Mouse (Mus musculus) limb, embryonic 12.5 days (tissue): ENCODE data around the gene Cfap221. TPM values are rescaled to one million over a fixed set of nuclear protein-coding genes. Genes with fewer than 3 reads are reported as not detected.

ENCODE experiments used
- ATAC-seq: fragments of 200-750 bp; cut with Nextera tagmentation; 2 replicates; pipeline ENCODE4 v1.8.0; 2017; ENCODE audit warnings: low read depth, moderate TSS enrichment; ENCODE audit not compliant: insufficient number of reproducible peaks, insufficient read depth, low FRiP score, low TSS enrichment
- H3K27ac ChIP-seq: fragments of 300-500 bp; sonication (generic); 2 replicates; pipeline ENCODE4 v1.5.1; 2016; ENCODE audit warnings: mild to moderate bottlenecking, moderate library complexity
- H3K27me3 ChIP-seq: fragments of 300-500 bp; sonication (generic); 2 replicates; pipeline ENCODE4 v1.6.1; 2016; ENCODE audit warnings: mild to moderate bottlenecking, moderate library complexity
- H3K36me3 ChIP-seq: fragments of 300-500 bp; sonication (generic); 2 replicates; pipeline ENCODE4 v1.6.1; 2016; ENCODE audit warnings: mild to moderate bottlenecking, moderate library complexity
- H3K4me1 ChIP-seq: fragments of 300-500 bp; sonication (generic); replicated peaks from 2 replicates; pipeline ENCODE4 v1.6.1; 2016
- H3K4me2 ChIP-seq: fragments of 300-500 bp; sonication (generic); 2 replicates; pipeline ENCODE4 v1.6.1; 2016; ENCODE audit warnings: mild to moderate bottlenecking, moderate library complexity
- H3K4me3 ChIP-seq: fragments of 300-500 bp; sonication (generic); replicated peaks from 2 replicates; pipeline ENCODE4 v1.5.1; 2016; ENCODE audit warnings: mild to moderate bottlenecking
- H3K9ac ChIP-seq: fragments of 300-500 bp; sonication (generic); replicated peaks from 2 replicates; pipeline ENCODE4 v1.6.1; 2016; ENCODE audit warnings: mild to moderate bottlenecking, moderate library complexity
- H3K9me3 ChIP-seq: fragments of 300-500 bp; sonication (generic); 2 replicates; pipeline ENCODE4 v1.6.1; 2016; ENCODE audit warnings: mild to moderate bottlenecking, moderate library complexity
- WGBS: fragments of 180-500 bp; shearing (Covaris S2); methylation state at CpG from one replicate; pipeline ENCODE4 v1.1.7; 2016; 5-methylcytosine and 5-hydroxymethylcytosine counted together
- polyA plus RNA-seq: library from polyadenylated mRNA; unstranded; fragments of >200 nt; fragmentation: Nextera tagmentation; extraction: Ambion mirVana; gene quantifications from 2 replicates; pipeline ENCODE4 v1.2.1, GENCODE M21; 2016

The Cfap221 gene
- polyA plus RNA-seq, 1 experiment from 2014 or later, result 0.11 TPM

DNA sequence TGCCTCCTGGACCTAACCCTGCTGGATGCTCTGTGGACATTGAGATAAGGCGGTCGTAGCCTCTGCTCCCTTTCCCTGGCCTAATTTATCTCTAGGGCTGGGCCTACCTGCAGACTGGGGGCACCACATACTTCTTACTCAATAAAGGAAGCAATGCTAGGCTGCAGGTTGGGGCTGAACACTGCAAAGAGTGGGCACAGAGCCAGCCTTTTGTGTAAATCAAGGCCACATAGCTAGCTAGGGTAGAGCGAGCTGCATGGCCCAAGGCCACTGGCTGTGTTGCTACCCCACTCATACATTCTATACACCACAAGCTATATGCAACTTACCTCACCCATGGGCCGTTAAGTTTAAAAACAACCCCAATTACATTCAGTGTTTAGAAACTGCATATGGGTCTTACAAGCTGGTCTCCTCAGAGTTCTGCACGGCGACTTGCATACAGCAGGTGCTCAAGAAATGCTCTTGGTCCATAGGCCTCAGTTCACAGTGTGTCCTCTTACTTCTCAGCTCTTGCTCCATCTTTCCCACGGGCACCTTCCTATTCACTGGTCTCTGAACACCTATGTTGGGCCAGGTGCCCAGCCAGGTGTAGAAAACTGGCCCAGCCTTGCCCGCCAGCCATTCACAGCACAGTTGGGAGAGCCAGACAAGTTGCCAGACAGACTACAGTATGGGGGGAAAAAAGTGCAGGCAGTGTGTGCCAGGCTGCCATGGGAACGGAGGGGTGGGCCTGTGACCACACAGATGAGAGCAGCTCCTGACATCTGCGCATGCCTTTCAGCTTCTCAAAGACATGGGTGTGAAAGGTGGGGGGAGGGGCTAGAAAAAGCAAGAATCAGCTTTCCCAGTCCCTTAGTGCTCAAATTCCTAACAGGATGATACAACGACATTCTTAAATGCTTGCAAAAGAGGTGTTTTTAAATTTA, 97.6 kb downstream of the Cfap221 start:
- Histone ChIP-seq H3K9ac (no peak overlapping the region), H3K9me3 (no peaks in the 10 kb centered on the region), H3K27me3 (no peaks in the 10 kb centered on the region), H3K4me3 (no peak overlapping the region), H3K36me3 (no peaks in the 10 kb centered on the region), H3K4me1 (peaks cover 16% of the 10 kb centered on the region), H3K27ac (no peak overlapping the region), H3K4me2 (no peak overlapping the region)
- 82% methylated on average over 11 of the region's 11 CpGs for WGBS
- ATAC-seq, result peak; percentile 29; the same call in 1 of the 2 replicates

DNA sequence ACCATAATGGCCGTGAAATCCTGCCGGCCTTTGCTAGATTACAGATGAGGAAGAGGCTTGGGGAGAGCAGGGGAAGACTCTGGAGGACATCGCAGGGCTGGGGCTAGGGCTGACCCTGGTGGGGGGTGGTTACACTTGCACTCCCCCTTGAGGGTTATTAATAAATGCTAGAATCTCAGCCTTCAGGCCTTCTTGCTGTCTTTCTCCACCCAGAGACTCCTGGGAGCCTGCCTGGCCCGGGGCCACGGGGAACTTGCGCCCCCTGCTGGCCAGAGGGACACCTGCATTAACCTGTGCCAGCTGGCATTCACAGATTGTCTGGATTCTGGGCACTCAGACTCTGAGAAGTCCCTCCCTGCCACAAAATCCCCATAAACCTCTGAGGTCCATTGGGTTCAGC, 102.1 kb downstream of the Cfap221 start:
- Histone ChIP-seq H3K9ac (no peak overlapping the region), H3K4me3 (no peak overlapping the region), H3K4me2 (no peak overlapping the region), H3K27me3 (no peaks in the 10 kb centered on the region), H3K36me3 (no peaks in the 10 kb centered on the region), H3K4me1 (0 out of 2 replicates have a peak, but pooled peaks cover 3% of the 10 kb centered on the region), H3K9me3 (no peaks in the 10 kb centered on the region), H3K27ac (no peak overlapping the region)
- WGBS, result 37% methylated on average over 6 of the region's 6 CpGs
- peak; percentile 34; the same call in 1 of the 2 replicates for ATAC-seq

DNA sequence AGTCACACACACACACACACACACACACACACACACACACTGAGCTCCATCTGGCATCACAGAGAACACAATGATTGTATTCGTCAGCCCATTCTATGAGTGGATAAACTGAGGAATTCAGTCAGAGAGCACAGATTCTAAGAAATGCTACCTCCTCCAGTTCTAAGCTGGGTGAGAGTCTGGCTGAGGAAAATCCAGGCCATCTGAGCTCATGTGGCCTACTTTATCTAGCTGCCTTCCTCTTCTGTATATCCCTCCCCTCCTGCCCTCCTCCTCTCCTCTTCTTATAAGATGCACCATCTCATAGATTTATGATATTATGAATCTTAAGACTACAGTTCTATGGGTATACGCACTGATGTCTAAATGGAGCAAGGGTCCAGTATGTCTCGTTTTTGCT, 103.4 kb downstream of the Cfap221 start:
- H3K4me1 ChIP-seq, result 0 out of 2 replicates have a peak, but pooled peaks cover 3% of the 10 kb centered on the region
- no peak overlapping the region for H3K4me3 ChIP-seq
- no peaks in the 10 kb centered on the region for H3K36me3 ChIP-seq
- 85% methylated on average over 3 of the region's 3 CpGs for WGBS
- H3K27ac ChIP-seq, result no peak overlapping the region
- no peak for ATAC-seq
- no peaks in the 10 kb centered on the region for H3K9me3 ChIP-seq
- H3K27me3 ChIP-seq, result no peaks in the 10 kb centered on the region
- H3K4me2 ChIP-seq, result no peak overlapping the region
- H3K9ac ChIP-seq, result no peak overlapping the region

DNA sequence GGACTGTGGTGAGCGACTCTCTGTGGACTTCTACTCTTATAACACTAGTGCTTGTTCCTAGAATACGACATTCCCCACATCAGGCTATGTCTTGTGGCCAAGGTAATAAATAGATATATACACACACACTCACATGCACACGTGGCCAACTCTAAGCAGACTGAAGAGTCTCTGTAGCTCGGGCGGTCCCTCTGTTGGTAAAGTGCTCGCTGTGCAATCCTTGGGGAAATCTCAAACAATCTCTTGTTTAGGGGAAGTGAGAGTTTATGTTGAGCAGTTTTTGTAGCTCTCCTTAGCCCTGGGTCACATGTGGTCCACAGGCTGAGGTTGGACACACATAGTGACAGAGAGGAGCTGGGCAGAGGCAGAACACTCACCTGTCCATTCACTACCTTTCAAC, 104.1 kb downstream of the Cfap221 start:
- Histone ChIP-seq H3K27me3 (no peaks in the 10 kb centered on the region), H3K9me3 (no peaks in the 10 kb centered on the region), H3K4me1 (0 out of 2 replicates have a peak, but pooled peaks cover 3% of the 10 kb centered on the region), H3K4me3 (no peak overlapping the region), H3K36me3 (no peaks in the 10 kb centered on the region), H3K4me2 (no peak overlapping the region), H3K9ac (no peak overlapping the region), H3K27ac (no peak overlapping the region)
- WGBS, result 70% methylated on average over 6 of the region's 6 CpGs
- no peak for ATAC-seq

DNA sequence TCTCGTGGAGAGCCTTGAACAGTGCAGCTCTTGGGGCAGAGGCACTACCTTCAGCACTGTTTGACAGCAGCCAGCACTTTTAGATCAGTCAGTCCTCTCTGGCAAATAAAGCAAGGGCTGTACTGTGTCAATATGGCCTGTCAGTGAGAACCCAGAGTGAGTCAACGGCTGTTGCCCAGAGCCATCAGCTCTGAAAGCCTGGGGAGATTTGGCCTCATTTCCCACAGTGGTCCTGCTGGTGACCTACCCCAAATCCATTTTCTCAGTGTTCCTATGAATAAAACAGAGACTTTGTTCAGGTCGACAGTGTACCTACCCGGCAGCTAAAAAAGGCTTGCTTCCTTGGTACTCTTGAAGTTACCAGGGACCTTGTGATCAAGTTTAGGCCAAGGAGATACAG, 105.2 kb downstream of the Cfap221 start:
- no peak overlapping the region for H3K27ac ChIP-seq
- no peak overlapping the region for H3K4me2 ChIP-seq
- no peaks in the 10 kb centered on the region for H3K36me3 ChIP-seq
- no peaks in the 10 kb centered on the region for H3K27me3 ChIP-seq
- WGBS, result 76% methylated on average over 4 of the region's 4 CpGs
- H3K9ac ChIP-seq, result no peak overlapping the region
- ATAC-seq, result no peak
- H3K4me1 ChIP-seq, result 0 out of 2 replicates have a peak, but pooled peaks cover 3% of the 10 kb centered on the region
- H3K9me3 ChIP-seq, result no peaks in the 10 kb centered on the region
- H3K4me3 ChIP-seq, result no peak overlapping the region

DNA sequence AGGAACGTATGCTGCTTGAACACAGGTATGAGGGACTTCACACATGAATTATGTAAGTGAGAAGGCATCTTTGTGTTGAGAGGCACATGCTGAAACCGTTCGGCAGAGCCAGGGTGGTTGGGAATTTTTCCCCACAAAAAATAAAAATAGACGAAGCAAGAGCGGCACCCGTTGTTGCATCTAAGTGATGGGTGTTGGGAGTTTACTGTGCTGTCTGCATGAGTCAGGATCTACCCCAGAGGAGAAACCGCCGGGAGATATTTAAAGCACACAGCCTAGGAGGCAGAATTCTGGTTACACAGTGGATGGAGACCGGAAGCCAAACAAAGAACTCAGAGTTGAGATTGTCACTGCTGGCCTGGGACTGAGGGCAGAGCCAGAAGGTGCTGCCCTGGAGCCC, 105.9 kb downstream of the Cfap221 start:
- H3K4me1 ChIP-seq, result peaks cover 3% of the 10 kb centered on the region; the same call in 1 of the 2 replicates
- no peak for ATAC-seq
- no peak overlapping the region for H3K4me2 ChIP-seq
- no peaks in the 10 kb centered on the region for H3K27me3 ChIP-seq
- H3K9ac ChIP-seq, result no peak overlapping the region
- no peaks in the 10 kb centered on the region for H3K36me3 ChIP-seq
- WGBS, result 92% methylated on average over 9 of the region's 9 CpGs
- no peak overlapping the region for H3K4me3 ChIP-seq
- H3K9me3 ChIP-seq, result no peaks in the 10 kb centered on the region
- no peak overlapping the region for H3K27ac ChIP-seq

DNA sequence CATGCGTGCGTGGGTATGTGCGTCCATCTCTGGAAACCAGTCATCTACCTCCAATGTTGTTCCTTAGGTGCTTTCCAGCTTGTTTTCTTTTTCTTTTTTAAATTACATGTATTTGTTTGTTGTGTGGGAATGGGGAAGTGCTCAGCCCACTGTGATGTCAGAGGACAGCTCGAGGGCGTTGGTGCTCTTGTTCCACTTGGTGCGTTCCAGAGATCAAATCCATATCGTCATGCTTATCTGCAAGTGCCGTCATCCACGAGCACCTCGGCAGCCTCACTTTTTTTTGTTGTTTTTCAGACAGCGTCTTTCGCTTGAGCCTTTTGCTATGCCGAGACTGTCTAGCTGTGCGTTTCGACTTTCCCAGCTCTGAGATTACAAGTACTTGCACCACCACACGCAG, 107.7 kb downstream of the Cfap221 start:
- Histone ChIP-seq H3K9ac (no peak overlapping the region), H3K4me2 (no peak overlapping the region), H3K4me3 (no peak overlapping the region), H3K36me3 (no peaks in the 10 kb centered on the region), H3K9me3 (no peaks in the 10 kb centered on the region), H3K27ac (no peak overlapping the region), H3K27me3 (no peaks in the 10 kb centered on the region), H3K4me1 (no peaks in the 10 kb centered on the region; the same call in 1 of the 2 replicates)
- 91% methylated on average over 16 of the region's 16 CpGs for WGBS
- ATAC-seq, result no peak

DNA sequence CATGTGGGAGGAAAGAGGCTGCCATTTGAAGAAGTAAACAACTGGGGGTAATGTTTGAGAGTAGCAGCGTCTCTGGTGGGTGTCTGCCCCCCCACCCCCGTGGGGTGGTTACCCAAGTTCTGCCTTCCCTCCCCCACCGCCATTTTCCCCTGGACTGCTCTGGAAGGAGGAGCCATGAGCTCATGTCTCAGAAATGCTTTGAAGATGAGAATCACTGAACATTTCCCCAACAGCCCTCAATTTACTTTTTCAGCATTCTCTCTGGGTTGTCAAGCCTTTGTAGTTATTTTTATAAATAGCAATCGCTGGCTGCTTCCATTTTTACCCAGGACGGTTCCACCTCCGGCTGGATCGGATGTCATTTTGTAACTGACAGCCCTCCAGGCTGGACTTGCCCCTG, 110.7 kb downstream of the Cfap221 start:
- Histone ChIP-seq H3K9me3 (no peaks in the 10 kb centered on the region), H3K4me2 (no peak overlapping the region), H3K4me3 (no peak overlapping the region), H3K27me3 (no peaks in the 10 kb centered on the region), H3K27ac (no peak overlapping the region), H3K36me3 (no peaks in the 10 kb centered on the region), H3K4me1 (no peaks in the 10 kb centered on the region; the same call in 1 of the 2 replicates), H3K9ac (no peak overlapping the region)
- 64% methylated on average over 7 of the region's 7 CpGs for WGBS
- ATAC-seq, result no peak

DNA sequence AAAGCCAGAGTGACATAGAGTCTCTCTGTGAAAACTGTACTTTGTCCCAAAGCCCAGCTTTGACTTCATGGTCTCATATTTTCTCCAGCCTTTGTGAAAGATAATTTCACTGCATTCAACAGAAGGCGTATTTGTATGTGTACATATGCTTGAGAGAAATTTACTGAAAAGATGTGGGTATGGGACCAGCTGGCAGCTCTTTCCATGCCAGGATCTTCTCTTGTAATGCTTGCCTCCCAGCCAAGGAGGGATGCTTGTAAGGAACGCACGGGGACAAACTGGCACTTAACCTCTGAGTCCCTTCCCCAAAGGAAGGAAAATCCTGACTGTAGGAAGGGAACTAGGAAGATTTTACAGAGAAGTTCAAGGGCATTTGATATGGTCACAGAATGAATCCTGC, 112.8 kb downstream of the Cfap221 start:
- ATAC-seq, result no peak
- Histone ChIP-seq H3K4me1 (no peaks in the 10 kb centered on the region; the same call in 1 of the 2 replicates), H3K9me3 (no peaks in the 10 kb centered on the region), H3K27ac (no peak overlapping the region), H3K4me2 (no peak overlapping the region), H3K27me3 (no peaks in the 10 kb centered on the region), H3K4me3 (no peak overlapping the region), H3K9ac (no peak overlapping the region), H3K36me3 (no peaks in the 10 kb centered on the region)
- WGBS, result 85% methylated on average over 3 of the region's 3 CpGs

DNA sequence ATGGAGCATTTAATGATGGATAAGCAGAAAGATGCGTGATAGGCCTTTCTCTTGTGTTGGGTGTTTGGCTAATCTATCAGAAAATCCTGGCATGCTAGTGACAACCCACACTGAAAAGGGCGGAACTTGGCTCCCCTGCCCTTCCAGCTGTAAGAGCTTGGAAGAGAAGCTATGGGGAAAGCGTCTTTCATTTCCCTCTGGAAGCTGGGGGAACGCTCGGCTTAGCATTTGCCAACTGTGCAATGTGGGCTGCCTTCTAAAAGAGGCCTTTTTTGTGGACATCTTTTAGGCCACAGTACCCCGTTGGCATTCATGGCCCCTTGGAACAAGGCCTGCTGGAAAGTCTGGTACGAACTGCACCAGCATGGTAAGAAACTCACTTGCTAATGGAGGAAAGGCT, 118.1 kb downstream of the Cfap221 start:
- no peak overlapping the region for H3K27ac ChIP-seq
- ATAC-seq, result no peak
- H3K4me1 ChIP-seq, result peaks cover 9% of the 10 kb centered on the region
- no peaks in the 10 kb centered on the region for H3K36me3 ChIP-seq
- 92% methylated on average over 7 of the region's 7 CpGs for WGBS
- no peak overlapping the region for H3K4me3 ChIP-seq
- H3K9ac ChIP-seq, result no peak overlapping the region
- no peaks in the 10 kb centered on the region for H3K27me3 ChIP-seq
- H3K4me2 ChIP-seq, result no peak overlapping the region
- no peaks in the 10 kb centered on the region for H3K9me3 ChIP-seq

DNA sequence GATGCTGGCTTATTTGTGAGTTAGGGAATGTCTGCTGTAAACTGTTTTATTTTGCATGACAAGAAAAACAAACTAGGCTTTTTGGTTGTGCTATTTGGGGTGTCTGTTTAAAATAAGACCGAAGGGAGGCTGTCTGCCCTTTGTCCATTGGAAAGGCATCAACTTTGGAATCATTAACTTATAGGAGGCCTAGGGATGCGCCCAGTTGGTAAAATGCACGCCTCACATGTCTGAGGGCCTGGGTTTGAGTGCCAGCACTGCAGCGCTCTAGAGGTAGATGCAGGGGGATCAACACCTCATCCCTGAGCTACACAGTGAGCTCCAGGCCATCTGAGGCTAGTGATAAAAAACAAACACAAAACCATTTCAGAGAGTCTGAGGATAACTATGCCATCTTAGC, 119.6 kb downstream of the Cfap221 start:
- no peaks in the 10 kb centered on the region for H3K9me3 ChIP-seq
- ATAC-seq, result no peak
- H3K36me3 ChIP-seq, result no peaks in the 10 kb centered on the region
- H3K27ac ChIP-seq, result no peak overlapping the region
- H3K27me3 ChIP-seq, result no peaks in the 10 kb centered on the region
- peaks cover 9% of the 10 kb centered on the region for H3K4me1 ChIP-seq
- no peak overlapping the region for H3K4me2 ChIP-seq
- 92% methylated on average over 4 of the region's 4 CpGs for WGBS
- H3K9ac ChIP-seq, result no peak overlapping the region
- no peak overlapping the region for H3K4me3 ChIP-seq
